Mouse (Mus musculus) stomach, embryonic 15.5 days (tissue): Measurements from ENCODE around the gene Bmi1. TPM values are rescaled to one million over a fixed set of nuclear protein-coding genes. Genes with fewer than 3 reads are reported as not detected.

Experiments used
- ATAC-seq: fragments of 200-750 bp; cut with Nextera tagmentation; 2 replicates; pipeline ENCODE4 v1.8.0; 2017; ENCODE audit warnings: low read depth, moderate number of reproducible peaks, moderate TSS enrichment; ENCODE audit not compliant: insufficient read depth, low FRiP score
- H3K27ac ChIP-seq: fragments of 300-500 bp; sonication (generic); 2 replicates; pipeline ENCODE4 v1.5.1; 2015; ENCODE audit warnings: mild to moderate bottlenecking, inconsistent platforms
- H3K27me3 ChIP-seq: fragments of 300-500 bp; sonication (generic); replicated peaks from 2 replicates; pipeline ENCODE4 v1.6.1; 2015; ENCODE audit warnings: inconsistent platforms
- H3K36me3 ChIP-seq: fragments of 300-500 bp; sonication (generic); 2 replicates; pipeline ENCODE4 v1.6.1; 2015; ENCODE audit warnings: inconsistent platforms
- H3K4me1 ChIP-seq: fragments of 300-500 bp; sonication (generic); 2 replicates; pipeline ENCODE4 v1.6.1; 2015; ENCODE audit warnings: inconsistent platforms
- H3K4me2 ChIP-seq: fragments of 300-500 bp; sonication (generic); 2 replicates; pipeline ENCODE4 v1.6.1; 2015; ENCODE audit warnings: mild to moderate bottlenecking, inconsistent platforms
- H3K4me3 ChIP-seq: fragments of 300-500 bp; sonication (generic); replicated peaks from 2 replicates; pipeline ENCODE4 v1.5.1; 2015; ENCODE audit warnings: inconsistent platforms
- H3K9ac ChIP-seq: fragments of 300-500 bp; sonication (generic); 2 replicates; pipeline ENCODE4 v1.6.1; 2015; ENCODE audit warnings: inconsistent platforms
- H3K9me3 ChIP-seq: fragments of 300-500 bp; sonication (generic); 2 replicates; pipeline ENCODE4 v1.6.1; 2016; ENCODE audit warnings: inconsistent platforms
- WGBS: fragments of 180-500 bp; shearing (Covaris S2); methylation state at CpG from one replicate; pipeline ENCODE4 v1.1.7; 2015; 5-methylcytosine and 5-hydroxymethylcytosine counted together
- polyA plus RNA-seq: library from polyadenylated mRNA; unstranded; fragments of >200 nt; fragmentation: Nextera tagmentation; extraction: Ambion mirVana; gene quantifications from 2 replicates; pipeline ENCODE4 v1.2.1, GENCODE M21; 2015

Gene Bmi1
- polyA plus RNA-seq = 20.9 and 23.9 TPM in 2 replicates

DNA sequence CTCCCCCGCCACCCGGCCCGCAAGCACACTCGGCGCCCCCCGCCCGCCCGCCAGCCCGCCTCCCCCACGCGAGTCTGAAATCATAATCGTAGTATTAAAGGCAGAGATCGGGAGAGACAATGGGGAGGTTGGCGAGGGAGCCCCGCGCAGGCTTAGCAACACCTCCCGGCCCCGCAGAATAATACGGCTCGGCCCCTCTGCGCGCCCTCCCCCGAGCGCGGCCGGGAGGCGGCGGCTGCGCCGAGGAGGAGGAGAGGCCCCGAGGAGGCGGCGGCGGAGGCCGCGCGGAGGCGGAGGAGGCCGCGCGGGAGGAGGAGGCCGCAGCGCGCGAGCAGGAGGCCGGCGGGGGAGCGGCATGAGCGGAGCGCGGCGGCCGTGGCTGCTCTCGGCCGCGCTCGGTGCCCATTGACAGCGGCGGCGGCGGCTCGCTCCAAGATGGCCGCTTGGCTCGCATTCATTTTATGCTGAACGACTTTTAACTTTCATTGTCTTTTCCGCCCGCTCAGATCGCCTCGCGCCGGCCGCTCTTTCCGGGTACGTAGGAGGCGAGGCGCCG, at the start of gene Bmi1:
Bmi1 (plus strand) TSS at position 83 of the 556 bp plus-strand sequence.
- 0 out of 2 replicates have a peak, but pooled peaks cover 5% of the 10 kb centered on the region for H3K27me3 ChIP-seq
- H3K4me2 ChIP-seq = peak within 1 kb of the TSS; percentile 74
- under 1% methylated on average over 49 of the region's 77 CpGs for WGBS
- ATAC-seq = peak; percentile 69
- peak within 1 kb of the TSS; percentile 82 for H3K9ac ChIP-seq
- H3K4me1 ChIP-seq = 0 out of 2 replicates have a peak, but pooled peaks cover 16% of the 10 kb centered on the region
- H3K36me3 ChIP-seq = no peaks in the 10 kb centered on the region
- H3K4me3 ChIP-seq = peak within 1 kb of the TSS; percentile 79
- H3K27ac ChIP-seq = peak within 1 kb of the TSS; percentile 93
- no peaks in the 10 kb centered on the region for H3K9me3 ChIP-seq

DNA sequence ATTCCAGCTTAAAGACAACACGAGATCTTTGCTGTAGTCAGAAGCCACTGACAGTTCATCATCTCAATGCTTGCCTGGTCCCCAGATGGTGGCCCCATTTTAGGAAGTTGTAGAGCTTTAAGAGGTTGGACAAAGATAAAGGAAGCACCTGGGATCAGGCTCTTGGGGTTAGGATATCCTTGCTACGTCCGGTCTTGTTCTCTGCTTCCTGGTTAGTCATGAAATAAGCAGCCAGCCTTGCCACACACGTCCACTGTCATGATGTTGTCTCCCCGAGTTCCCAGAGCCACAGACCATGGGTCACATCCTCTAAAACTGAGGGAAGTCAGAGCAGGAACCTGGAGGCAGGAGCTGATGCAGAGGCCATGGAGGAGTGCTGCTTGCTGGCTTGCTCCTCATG, 46.3 kb upstream of the Bmi1 start:
- Histone ChIP-seq H3K9ac (no peak overlapping the region), H3K4me1 (no peaks in the 10 kb centered on the region), H3K9me3 (no peaks in the 10 kb centered on the region), H3K4me2 (no peak overlapping the region), H3K27ac (no peak overlapping the region), H3K4me3 (no peak overlapping the region), H3K27me3 (no peaks in the 10 kb centered on the region), H3K36me3 (no peaks in the 10 kb centered on the region)
- WGBS = 71% methylated on average over 5 of the region's 5 CpGs
- ATAC-seq = no peak

DNA sequence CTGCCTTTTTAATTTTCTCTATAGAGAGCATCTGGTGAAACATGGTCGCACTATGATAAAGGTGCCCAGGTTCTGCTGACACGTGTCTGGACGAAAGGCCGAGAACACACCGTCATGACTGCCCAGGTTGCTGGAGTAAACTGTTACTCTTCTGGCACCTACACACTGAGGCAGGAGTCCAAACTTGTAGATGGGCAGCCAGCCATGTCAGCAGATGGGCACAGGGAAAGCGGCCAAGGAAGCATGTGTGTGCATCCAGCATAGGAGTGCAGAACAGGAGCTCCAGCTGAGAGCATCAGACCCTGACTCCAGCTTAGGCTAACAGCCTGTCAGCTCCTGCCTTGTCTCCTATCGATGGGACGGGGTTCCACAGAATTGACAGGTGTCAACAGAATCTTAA, 41.8 kb upstream of the Bmi1 start:
- no peaks in the 10 kb centered on the region for H3K4me1 ChIP-seq
- H3K36me3 ChIP-seq = no peaks in the 10 kb centered on the region
- no peak overlapping the region for H3K9ac ChIP-seq
- H3K4me3 ChIP-seq = no peak overlapping the region
- WGBS = 87% methylated on average over 8 of the region's 8 CpGs
- H3K27ac ChIP-seq = no peak overlapping the region
- H3K4me2 ChIP-seq = no peak overlapping the region
- H3K9me3 ChIP-seq = no peaks in the 10 kb centered on the region
- H3K27me3 ChIP-seq = no peaks in the 10 kb centered on the region
- ATAC-seq = no peak

DNA sequence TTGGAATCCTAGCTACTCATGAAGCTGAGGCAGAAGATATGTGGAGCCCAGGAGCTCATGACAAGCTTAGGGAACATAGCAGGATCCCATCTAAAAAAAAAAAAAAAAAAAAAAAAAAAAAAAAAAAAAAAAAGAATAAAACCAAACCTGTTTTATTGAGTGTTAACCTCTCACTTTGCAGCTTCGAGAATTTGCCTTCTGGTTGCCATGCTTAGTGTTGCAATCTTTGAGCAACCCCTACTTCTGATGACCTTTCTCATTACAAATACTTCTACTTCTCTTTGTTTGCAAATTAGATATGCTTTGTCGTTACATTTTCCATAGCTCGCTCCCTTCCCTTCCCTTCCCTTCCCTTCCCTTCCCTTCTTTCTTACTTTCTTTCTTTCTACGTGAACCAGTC, 28.3 kb upstream of the Bmi1 start:
- H3K9me3 ChIP-seq = no peaks in the 10 kb centered on the region
- H3K4me3 ChIP-seq = no peak overlapping the region
- 64% methylated on average over 4 of the region's 4 CpGs for WGBS
- no peaks in the 10 kb centered on the region for H3K27me3 ChIP-seq
- H3K4me1 ChIP-seq = no peaks in the 10 kb centered on the region
- no peak overlapping the region for H3K4me2 ChIP-seq
- no peak for ATAC-seq
- no peaks in the 10 kb centered on the region for H3K36me3 ChIP-seq
- H3K27ac ChIP-seq = no peak overlapping the region
- no peak overlapping the region for H3K9ac ChIP-seq

DNA sequence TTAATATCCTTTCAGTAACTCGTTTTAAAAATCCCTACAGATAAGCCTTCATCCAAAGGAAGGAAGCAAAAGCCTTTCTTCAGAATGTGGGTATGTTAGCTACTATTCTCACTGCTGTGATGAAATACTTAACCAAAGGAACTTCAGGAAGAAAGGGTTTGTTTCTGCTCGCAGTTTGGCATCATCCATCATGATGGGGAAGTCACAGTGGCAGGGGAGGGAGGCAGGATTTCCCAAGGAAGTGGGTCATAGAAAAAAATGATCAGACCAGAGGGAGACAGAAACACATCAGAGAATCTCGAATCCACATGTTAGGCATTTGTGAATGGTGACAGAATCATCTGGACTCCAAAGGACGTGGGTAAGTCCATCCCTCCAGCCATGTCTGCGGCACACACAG, 22.0 kb upstream of the Bmi1 start:
- 56% methylated on average over 5 of the region's 5 CpGs for WGBS
- Histone ChIP-seq H3K4me1 (no peaks in the 10 kb centered on the region), H3K36me3 (no peaks in the 10 kb centered on the region), H3K4me2 (no peak overlapping the region), H3K27ac (no peak overlapping the region), H3K4me3 (no peak overlapping the region), H3K27me3 (no peaks in the 10 kb centered on the region), H3K9ac (no peak overlapping the region), H3K9me3 (no peaks in the 10 kb centered on the region)
- ATAC-seq = no peak

DNA sequence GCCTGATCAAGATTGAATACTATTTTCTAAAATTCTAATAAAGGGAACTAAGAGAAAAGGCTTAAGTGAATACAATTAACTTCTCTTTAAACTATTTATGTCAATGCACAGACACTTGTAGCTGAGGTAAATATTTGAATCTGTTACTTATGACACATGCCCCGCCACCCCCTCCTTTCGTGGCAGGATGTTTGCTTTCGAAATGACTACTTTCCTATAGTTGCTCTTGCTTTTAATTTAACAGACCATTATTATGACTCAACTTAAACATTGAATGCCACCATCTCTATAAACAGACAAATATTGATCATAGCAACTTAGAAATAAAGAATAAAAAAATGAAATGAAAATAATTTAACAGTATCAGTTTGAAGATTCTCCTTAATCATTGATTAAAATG, 12.8 kb upstream of the Bmi1 start:
- no peak for ATAC-seq
- Histone ChIP-seq H3K9me3 (no peaks in the 10 kb centered on the region), H3K9ac (no peak overlapping the region), H3K4me2 (no peak overlapping the region), H3K27ac (no peak overlapping the region), H3K4me1 (no peaks in the 10 kb centered on the region), H3K36me3 (no peaks in the 10 kb centered on the region), H3K4me3 (no peak overlapping the region), H3K27me3 (no peaks in the 10 kb centered on the region)
- 71% methylated on average over 3 of the region's 3 CpGs for WGBS

DNA sequence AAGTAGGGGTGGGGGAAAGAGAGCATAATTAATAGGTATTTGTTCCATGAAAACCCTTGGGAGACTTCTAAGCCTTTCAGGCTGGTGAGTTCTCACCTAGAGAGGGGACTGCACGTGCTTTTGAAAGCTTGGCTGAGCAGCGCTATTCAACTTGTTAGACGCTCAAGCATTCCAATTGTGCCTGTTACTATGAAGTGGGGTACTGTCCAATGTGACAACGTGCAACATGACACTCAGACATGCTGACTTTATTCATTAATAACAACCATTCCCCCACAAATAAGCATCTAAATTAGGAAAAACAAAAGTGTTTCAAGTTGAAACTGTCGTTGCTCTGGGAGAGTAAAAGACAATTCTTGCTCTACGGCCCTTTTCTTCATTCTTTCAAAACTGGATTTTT, 5.8 kb upstream of the Bmi1 start:
- H3K4me1 ChIP-seq = 0 out of 2 replicates have a peak, but pooled peaks cover 2% of the 10 kb centered on the region
- H3K4me2 ChIP-seq = no peak overlapping the region
- no peaks in the 10 kb centered on the region for H3K9me3 ChIP-seq
- H3K9ac ChIP-seq = no peak overlapping the region
- no peak overlapping the region for H3K4me3 ChIP-seq
- ATAC-seq = no peak
- 57% methylated on average over 6 of the region's 6 CpGs for WGBS
- no peak overlapping the region for H3K27ac ChIP-seq
- no peaks in the 10 kb centered on the region for H3K27me3 ChIP-seq
- no peaks in the 10 kb centered on the region for H3K36me3 ChIP-seq

DNA sequence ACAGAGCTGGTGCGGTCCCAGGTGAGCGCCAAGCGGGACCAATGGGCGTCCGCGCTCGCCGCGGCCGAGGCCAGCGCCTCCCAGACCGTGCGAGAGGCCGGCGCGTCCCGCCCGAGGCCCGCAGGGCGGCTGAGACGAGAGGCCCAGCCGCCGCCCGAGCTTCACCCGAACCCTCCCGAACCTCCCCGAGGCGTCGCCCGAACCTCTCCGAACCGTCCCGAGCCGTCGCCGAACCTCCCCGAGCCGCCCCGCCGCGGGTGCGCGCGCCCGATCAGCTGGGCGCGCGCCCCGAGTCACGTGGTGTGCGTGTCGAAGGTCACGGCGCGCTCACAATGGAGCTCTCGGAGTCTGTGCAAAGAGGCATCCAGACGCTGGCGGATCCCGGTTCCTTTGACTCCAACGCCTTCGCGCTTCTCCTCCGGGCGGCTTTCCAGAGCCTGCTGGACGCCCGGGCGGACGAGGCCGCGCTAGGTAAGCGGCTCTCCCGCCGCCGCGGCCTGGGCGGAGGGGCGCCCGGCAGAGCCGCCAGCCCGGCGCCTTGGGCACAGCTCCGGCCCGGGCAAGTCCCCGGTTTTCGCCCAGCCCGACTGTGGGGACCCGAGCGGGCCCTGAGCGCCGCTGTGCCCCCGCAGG, 4.6 kb upstream of the Bmi1 start, which contains the start of gene Commd3:
Commd3 (plus strand) TSS at position 252 of the 633 bp plus-strand sequence.
- Histone ChIP-seq H3K27ac (peak within 1 kb of the TSS; percentile 99), H3K9me3 (no peaks in the 10 kb centered on the region), H3K27me3 (no peaks in the 10 kb centered on the region), H3K9ac (peak within 1 kb of the TSS; percentile 99), H3K4me3 (peak within 1 kb of the TSS; percentile 90), H3K36me3 (no peaks in the 10 kb centered on the region), H3K4me2 (peak within 1 kb of the TSS; percentile 77), H3K4me1 (0 out of 2 replicates have a peak, but pooled peaks cover 2% of the 10 kb centered on the region)
- ATAC-seq = peak; percentile 90
- WGBS = under 1% methylated on average over 91 of the region's 91 CpGs

DNA sequence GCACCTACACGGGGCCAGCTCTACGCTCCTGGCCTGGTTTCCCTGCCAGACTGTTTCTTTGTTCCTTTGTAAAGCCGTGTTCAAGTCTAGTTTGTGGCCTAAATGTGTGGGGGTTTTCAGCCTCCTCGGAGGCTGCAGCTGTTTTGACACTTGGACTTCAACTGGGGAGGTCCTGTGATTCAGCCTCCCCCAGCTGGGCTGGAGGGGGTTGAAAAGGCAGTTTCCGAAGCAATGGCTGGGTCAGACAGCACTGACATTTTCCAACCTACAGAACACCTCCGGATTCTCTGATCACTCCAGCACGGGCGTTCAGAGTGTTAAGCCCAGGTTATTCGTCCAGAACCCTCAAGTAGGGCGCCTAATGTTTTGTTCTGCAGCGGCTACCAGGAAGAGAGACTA, 4.1 kb upstream of the Bmi1 start:
- WGBS = under 1% methylated on average over 11 of the region's 11 CpGs
- peak overlapping the region; percentile 77 for H3K4me2 ChIP-seq
- no peaks in the 10 kb centered on the region for H3K27me3 ChIP-seq
- H3K27ac ChIP-seq = peak overlapping the region; percentile 99
- no peaks in the 10 kb centered on the region for H3K9me3 ChIP-seq
- no peaks in the 10 kb centered on the region for H3K36me3 ChIP-seq
- ATAC-seq = no peak
- peak overlapping the region; percentile 99 for H3K9ac ChIP-seq
- H3K4me3 ChIP-seq = peak overlapping the region; percentile 90
- H3K4me1 ChIP-seq = 0 out of 2 replicates have a peak, but pooled peaks cover 2% of the 10 kb centered on the region

DNA sequence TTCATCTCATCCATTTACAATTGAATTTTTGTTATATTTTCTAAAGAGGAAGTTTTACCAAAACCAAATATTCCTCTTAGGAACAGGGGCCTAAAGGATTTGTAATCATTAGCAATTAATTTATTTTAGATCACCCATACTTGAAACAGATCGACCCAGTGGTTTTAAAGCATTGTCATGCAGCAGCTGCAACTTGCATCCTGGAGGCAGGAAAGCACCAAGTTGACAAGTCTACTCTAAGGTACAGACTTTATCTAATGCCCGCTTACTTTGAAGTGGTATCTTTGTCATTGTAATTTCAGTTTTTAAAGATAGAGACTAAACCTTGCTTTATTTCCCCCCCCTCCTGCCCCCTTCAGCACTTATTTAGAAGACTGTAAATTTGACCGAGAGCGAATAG, 3.1 kb upstream of the Bmi1 start:
- Histone ChIP-seq H3K4me2 (0 out of 2 replicates have a peak overlapping the region, but pooled peaks have one; percentile 17), H3K4me3 (no peak overlapping the region), H3K27ac (no peak overlapping the region), H3K4me1 (0 out of 2 replicates have a peak, but pooled peaks cover 2% of the 10 kb centered on the region), H3K36me3 (no peaks in the 10 kb centered on the region), H3K9me3 (no peaks in the 10 kb centered on the region), H3K27me3 (no peaks in the 10 kb centered on the region), H3K9ac (no peak overlapping the region)
- no peak for ATAC-seq
- 67% methylated on average over 4 of the region's 4 CpGs for WGBS

DNA sequence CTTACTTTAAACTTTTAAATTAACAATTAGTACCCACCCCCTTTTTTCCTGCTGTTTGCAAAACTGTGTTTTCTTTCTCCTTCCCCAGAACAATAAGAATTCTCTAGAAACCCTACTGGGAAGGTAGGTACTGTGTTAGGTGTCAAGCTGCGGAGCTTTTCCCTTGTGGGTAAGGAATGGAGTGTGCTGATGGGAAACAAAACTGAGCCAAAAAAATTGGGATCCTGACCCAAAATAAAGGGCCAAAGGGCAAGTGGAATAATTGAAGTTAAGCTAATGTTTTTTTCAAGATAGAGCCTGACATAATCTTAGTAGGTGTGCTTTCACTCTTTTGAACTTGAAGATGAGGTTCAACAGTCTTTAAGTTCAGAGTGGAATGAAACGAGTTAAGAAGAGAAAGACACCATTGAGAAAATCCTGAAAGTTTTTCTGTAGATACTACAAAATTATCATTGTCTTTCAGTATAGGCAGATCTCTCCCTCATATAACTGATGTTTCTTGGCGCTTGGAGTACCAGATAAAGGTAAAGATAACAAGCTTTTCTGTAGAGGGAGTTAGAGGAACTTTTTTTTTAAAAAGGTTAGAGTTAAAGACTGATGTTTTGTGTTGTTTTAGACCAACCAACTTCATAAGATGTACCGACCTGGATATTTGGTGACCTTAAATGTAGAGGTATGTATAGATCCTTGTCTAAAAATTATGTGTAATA, 2.5 kb upstream of the Bmi1 start:
- Histone ChIP-seq H3K4me1 (0 out of 2 replicates have a peak, but pooled peaks cover 2% of the 10 kb centered on the region), H3K27me3 (no peaks in the 10 kb centered on the region), H3K27ac (no peak overlapping the region), H3K4me3 (no peak overlapping the region), H3K36me3 (no peaks in the 10 kb centered on the region), H3K9me3 (no peaks in the 10 kb centered on the region), H3K9ac (no peak overlapping the region), H3K4me2 (no peak overlapping the region)
- 73% methylated on average over 4 of the region's 4 CpGs for WGBS
- no peak for ATAC-seq
